Mouse (Mus musculus) embryonic facial prominence, embryonic 11.5 days (tissue): Measurements from ENCODE around the gene Rps11. TPM values are rescaled to one million over a fixed set of nuclear protein-coding genes. Genes with fewer than 3 reads are reported as not detected.
A peak's percentile ranks its signal among the peaks of the same experiment; 100 is the strongest.

ENCODE experiments used
- ATAC-seq: fragments of 200-750 bp; cut with Nextera tagmentation; replicated peaks from 2 replicates; pipeline ENCODE4 v1.8.0; 2017; ENCODE audit warnings: low read depth; ENCODE audit not compliant: insufficient number of reproducible peaks, low FRiP score, low TSS enrichment
- DNase-seq: peaks from one replicate; pipeline ENCODE4 v3.0.0-alpha.2; 2015; ENCODE audit warnings: low spot score
- H3K27ac ChIP-seq: fragments of 300-500 bp; sonication (generic); replicated peaks from 2 replicates; pipeline ENCODE4 v1.5.1; 2014; ENCODE audit warnings: mild to moderate bottlenecking, low read depth, low read length, control low read depth
- H3K27me3 ChIP-seq: fragments of 300-500 bp; sonication (generic); 2 replicates; pipeline ENCODE4 v1.6.1; 2014; ENCODE audit warnings: mild to moderate bottlenecking, low read length, moderate library complexity, mixed read lengths; ENCODE audit not compliant: control insufficient read depth, insufficient read depth
- H3K36me3 ChIP-seq: fragments of 300-500 bp; sonication (generic); replicated peaks from 2 replicates; pipeline ENCODE4 v1.6.1; 2014; ENCODE audit warnings: low read depth, mild to moderate bottlenecking, low read length, moderate library complexity, mixed read lengths; ENCODE audit not compliant: control insufficient read depth, insufficient read depth
- H3K4me1 ChIP-seq: fragments of 300-500 bp; sonication (generic); 2 replicates; pipeline ENCODE4 v1.6.1; 2014; ENCODE audit warnings: low read length, mixed read lengths; ENCODE audit not compliant: control insufficient read depth, insufficient read depth
- H3K4me2 ChIP-seq: fragments of 300-500 bp; sonication (generic); 2 replicates; pipeline ENCODE4 v1.6.1; 2014; ENCODE audit warnings: low read depth, mild to moderate bottlenecking, control low read depth, low read length, moderate library complexity
- H3K4me3 ChIP-seq: fragments of 300-500 bp; sonication (generic); 2 replicates; pipeline ENCODE4 v1.5.1; 2014; ENCODE audit warnings: low read depth, low read length, control low read depth
- H3K9ac ChIP-seq: fragments of 300-500 bp; sonication (generic); replicated peaks from 2 replicates; pipeline ENCODE4 v1.6.1; 2014; ENCODE audit warnings: mild to moderate bottlenecking, control low read depth, low read length
- H3K9me3 ChIP-seq: fragments of 300-500 bp; sonication (generic); replicated peaks from 2 replicates; pipeline ENCODE4 v1.6.1; 2016; ENCODE audit warnings: mild to moderate bottlenecking, low read length, inconsistent platforms, mixed read lengths; ENCODE audit not compliant: control insufficient read depth
- WGBS: fragments of 180-500 bp; shearing (Covaris S2); extraction: QIAGEN DNeasy Blood & Tissue Kit; methylation state at CpG from one replicate; pipeline ENCODE4 v1.1.7; 2014; 5-methylcytosine and 5-hydroxymethylcytosine counted together
- polyA plus RNA-seq: library from polyadenylated mRNA; unstranded; fragments of >200 nt; fragmentation: Nextera tagmentation; extraction: Ambion mirVana; gene quantifications from 2 replicates; pipeline ENCODE4 v1.2.1, GENCODE M21; 2014

The Rps11 gene
- polyA plus RNA-seq, 1 experiment from 2014 or later: 1,602 TPM

- Histone ChIP-seq H3K9ac (no peak overlapping the region), H3K9me3 (peaks cover 15% of the 10 kb centered on the region), H3K4me2 (no peak overlapping the region), H3K36me3 (no peaks in the 10 kb centered on the region), H3K4me3 (no peak overlapping the region), H3K4me1 (peaks cover 4% of the 10 kb centered on the region; the same call in 1 of the 2 replicates), H3K27me3 (peaks cover 69% of the 10 kb centered on the region), H3K27ac (no peak overlapping the region)
- DNase-seq: no peak
- 43% methylated on average over 11 of the region's 11 CpGs for WGBS
- ATAC-seq: no peak
These were observed 41.5 kb upstream of the Rps11 start for GRCm38 (mm10) chr7:45165701-45166100.

- Histone ChIP-seq H3K27ac (no peak overlapping the region), H3K4me2 (no peak overlapping the region)
- 68% methylated on average over 5 of the region's 5 CpGs for WGBS
These were observed 40.6 kb upstream of the Rps11 start for GRCm38 (mm10) chr7:45164833-45165232.

GRCm38 (mm10) chr7:45163735-45164490, 39.7 kb upstream of the Rps11 start, which contains the start of gene Slc17a7:
Slc17a7 (plus strand) TSS chr7:45163949.
- peaks cover 60% of the 10 kb centered on the region for H3K27me3 ChIP-seq
- no peaks in the 10 kb centered on the region; the same call in 1 of the 2 replicates for H3K36me3 ChIP-seq
- peak within 1 kb of the TSS; percentile 57 for H3K4me2 ChIP-seq
- H3K4me3 ChIP-seq: peak within 1 kb of the TSS; percentile 41
- WGBS: 1% methylated on average over 33 of the region's 41 CpGs
- H3K9ac ChIP-seq: peak within 1 kb of the TSS; percentile 39; the same call in 1 of the 2 replicates
- H3K4me1 ChIP-seq: peaks cover 4% of the 10 kb centered on the region; the same call in 1 of the 2 replicates
- ATAC-seq (no peak), DNase-seq (peak; percentile 50)
- H3K27ac ChIP-seq: no peak within 1 kb of the TSS
- H3K9me3 ChIP-seq: peaks cover 1% of the 10 kb centered on the region

More at GRCm38 (mm10) chr7:45164833-45165232, 40.6 kb upstream of the Rps11 start:
- ATAC-seq (no peak), DNase-seq (no peak)
- H3K9me3 ChIP-seq: peaks cover 10% of the 10 kb centered on the region
- no peak overlapping the region for H3K4me3 ChIP-seq
- H3K27me3 ChIP-seq: peaks cover 67% of the 10 kb centered on the region
- H3K36me3 ChIP-seq: no peaks in the 10 kb centered on the region
- peaks cover 4% of the 10 kb centered on the region; the same call in 1 of the 2 replicates for H3K4me1 ChIP-seq
- no peak overlapping the region for H3K9ac ChIP-seq

- Histone ChIP-seq H3K27ac (no peak overlapping the region), H3K27me3 (peaks cover 51% of the 10 kb centered on the region), H3K9me3 (no peaks in the 10 kb centered on the region; the same call in 1 of the 2 replicates), H3K4me3 (no peak overlapping the region), H3K4me2 (no peak overlapping the region), H3K9ac (no peak overlapping the region), H3K4me1 (peaks cover 4% of the 10 kb centered on the region; the same call in 1 of the 2 replicates), H3K36me3 (no peaks in the 10 kb centered on the region; the same call in 1 of the 2 replicates)
- ATAC-seq: no peak
- DNase-seq: no peak
- 76% methylated on average over 9 of the region's 9 CpGs for WGBS
These were observed 38.9 kb upstream of the Rps11 start for GRCm38 (mm10) chr7:45162996-45163615.

- Histone ChIP-seq H3K27me3 (peaks cover 46% of the 10 kb centered on the region), H3K36me3 (no peaks in the 10 kb centered on the region; the same call in 1 of the 2 replicates), H3K4me2 (peak overlapping the region; percentile 50), H3K27ac (no peak overlapping the region), H3K9ac (no peak overlapping the region), H3K4me1 (peaks cover 4% of the 10 kb centered on the region; the same call in 1 of the 2 replicates), H3K4me3 (peak overlapping the region; percentile 24; the same call in 1 of the 2 replicates), H3K9me3 (no peaks in the 10 kb centered on the region; the same call in 1 of the 2 replicates)
- WGBS: 26% methylated on average over 6 of the region's 6 CpGs
- DNase-seq: no peak
- ATAC-seq: no peak; the same call in none of the 2 replicates
These were observed 38.3 kb upstream of the Rps11 start for GRCm38 (mm10) chr7:45162551-45162950.

GRCm38 (mm10) chr7:45161612-45162473, 37.6 kb upstream of the Rps11 start:
- Histone ChIP-seq H3K4me1 (peaks cover 4% of the 10 kb centered on the region; the same call in 1 of the 2 replicates), H3K4me3 (peak overlapping the region; percentile 24), H3K27ac (no peak overlapping the region), H3K36me3 (no peaks in the 10 kb centered on the region; the same call in 1 of the 2 replicates), H3K9me3 (no peaks in the 10 kb centered on the region; the same call in 1 of the 2 replicates), H3K9ac (no peak overlapping the region), H3K4me2 (peak overlapping the region; percentile 50), H3K27me3 (peaks cover 39% of the 10 kb centered on the region)
- DNase-seq (peak; percentile 94), ATAC-seq (peak; percentile 81)
- 5% methylated on average over 35 of the region's 35 CpGs for WGBS

GRCm38 (mm10) chr7:45160866-45161265, 36.6 kb upstream of the Rps11 start:
- H3K27me3 ChIP-seq: peaks cover 31% of the 10 kb centered on the region
- DNase-seq: no peak
- H3K9ac ChIP-seq: no peak overlapping the region
- H3K4me2 ChIP-seq: no peak overlapping the region
- H3K9me3 ChIP-seq: no peaks in the 10 kb centered on the region
- no peak for ATAC-seq
- H3K4me3 ChIP-seq: no peak overlapping the region
- H3K27ac ChIP-seq: no peak overlapping the region
- H3K4me1 ChIP-seq: peaks cover 4% of the 10 kb centered on the region; the same call in 1 of the 2 replicates
- 93% methylated on average over 3 of the region's 3 CpGs for WGBS
- no peaks in the 10 kb centered on the region; the same call in 1 of the 2 replicates for H3K36me3 ChIP-seq
